8 mouse cellular contexts compared by ENCODE assay signal in the genomic region with DNA sequence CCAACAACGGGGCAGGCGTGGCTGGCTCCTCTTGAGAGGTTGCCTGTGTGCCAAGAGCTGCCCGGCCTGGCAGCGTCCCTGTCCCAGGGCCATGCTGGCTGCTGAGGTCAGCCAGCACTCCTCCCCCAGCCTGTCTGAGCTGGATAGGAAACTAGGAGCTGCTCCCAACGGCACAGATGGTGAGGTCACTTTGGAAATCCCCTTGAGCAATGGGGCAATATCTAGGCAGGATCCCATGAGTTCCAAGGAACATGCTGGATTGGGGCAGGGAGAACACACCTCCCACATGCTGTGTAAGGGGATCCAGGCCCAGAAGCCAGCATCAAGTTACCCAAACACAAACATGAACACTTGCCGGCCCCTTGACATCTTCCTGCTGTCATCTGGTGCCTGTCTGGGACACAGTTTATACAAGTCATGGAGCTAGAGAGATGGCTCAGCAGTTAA. TPM values are rescaled to one million over a fixed set of nuclear protein-coding genes. Genes with fewer than 3 reads are reported as not detected.
DNase-seq lines count a peak whose midpoint lies in the region; ATAC-seq lines count a peak whose summit lies in the region.

No protein-coding gene starts in this region.

- no peaks in the 10 kb centered on the region for H3K9me3 ChIP-seq in intestine, embryonic 15.5 days
- H3K9me3 ChIP-seq in liver, embryonic 12.5 days (replicated peaks): no peaks in the 10 kb centered on the region
- H3K9me3 ChIP-seq in stomach, embryonic 16.5 days (replicated peaks; ENCODE audit: control insufficient read depth, low read length): no peaks in the 10 kb centered on the region

- H3K4me3 ChIP-seq in intestine, embryonic 15.5 days (replicated peaks): no peak overlapping the region
- H3K4me3 ChIP-seq in liver, embryonic 12.5 days: peak overlapping the region; percentile 46
- H3K4me3 ChIP-seq in stomach, embryonic 16.5 days (replicated peaks; ENCODE audit: low read length): no peak overlapping the region

- peak overlapping the region; percentile 34 for H3K27ac ChIP-seq in intestine, embryonic 15.5 days
- peak overlapping the region; percentile 93 for H3K27ac ChIP-seq in liver, embryonic 12.5 days
- H3K27ac ChIP-seq in stomach, embryonic 16.5 days (ENCODE audit: low read length): peak overlapping the region; percentile 59; the same call in 1 of the 2 replicates

- ATAC-seq in intestine, embryonic 15.5 days: peak; percentile 3; the same call in 1 of the 2 replicates
- ATAC-seq in liver, embryonic 12.5 days: no peak
- ATAC-seq in stomach, embryonic 16.5 days (ENCODE audit: insufficient read depth, low FRiP score): peak; percentile 58

- intact Hi-C loops in left cerebral cortex, postnatal 36 days (cut with DNase I): no loop called here

- H3K27me3 ChIP-seq in intestine, embryonic 15.5 days (replicated peaks): no peaks in the 10 kb centered on the region
- no peaks in the 10 kb centered on the region for H3K27me3 ChIP-seq in liver, embryonic 12.5 days (replicated peaks)
- no peaks in the 10 kb centered on the region for H3K27me3 ChIP-seq in stomach, embryonic 16.5 days (ENCODE audit: control insufficient read depth, insufficient read depth, low read length)

- no peaks in the 10 kb centered on the region for H3K36me3 ChIP-seq in intestine, embryonic 15.5 days
- H3K36me3 ChIP-seq in liver, embryonic 12.5 days: no peaks in the 10 kb centered on the region
- no peaks in the 10 kb centered on the region for H3K36me3 ChIP-seq in stomach, embryonic 16.5 days (ENCODE audit: control insufficient read depth, insufficient read depth, low read length)

- 41% methylated on average over 6 of the region's 6 CpGs for WGBS in intestine, embryonic 15.5 days
- 53% methylated on average over 6 of the region's 6 CpGs for WGBS in liver, embryonic 12.5 days (ENCODE audit: insufficient replicate concordance)
- WGBS in stomach, embryonic 16.5 days: 29% methylated on average over 6 of the region's 6 CpGs

- peaks cover 58% of the 10 kb centered on the region for H3K4me1 ChIP-seq in intestine, embryonic 15.5 days (replicated peaks)
- peaks cover 98% of the 10 kb centered on the region for H3K4me1 ChIP-seq in liver, embryonic 12.5 days
- H3K4me1 ChIP-seq in stomach, embryonic 16.5 days (ENCODE audit: control insufficient read depth, insufficient read depth, low read length): peaks cover 51% of the 10 kb centered on the region

- H3K4me2 ChIP-seq in intestine, embryonic 15.5 days (replicated peaks): 0 out of 2 replicates have a peak overlapping the region, but pooled peaks have one; percentile 19
- H3K4me2 ChIP-seq in liver, embryonic 12.5 days: peak overlapping the region; percentile 88
- peak overlapping the region; percentile 3; the same call in 1 of the 2 replicates for H3K4me2 ChIP-seq in stomach, embryonic 16.5 days (ENCODE audit: low read depth, low read length)

- no peak overlapping the region for H3K9ac ChIP-seq in intestine, embryonic 15.5 days
- H3K9ac ChIP-seq in liver, embryonic 12.5 days: peak overlapping the region; percentile 91
- no peak overlapping the region for H3K9ac ChIP-seq in stomach, embryonic 16.5 days (ENCODE audit: low read length)

- peak; percentile 30 for DNase-seq in right cerebral cortex, adult 18-20 months
- DNase-seq in right cerebral cortex, postnatal 25 days: no peak
- DNase-seq in cerebellum, adult 18-20 months: peak; percentile 85 to 89
- DNase-seq in gastrocnemius, postnatal 25 days: peak; percentile 93
- no peak for DNase-seq in left cerebral cortex, postnatal 36 days (ENCODE audit: low spot score in 2 of 2)

RNA-seq across cellular contexts. Expression of gene Rhbdf2, which starts 5.5 kb away (rescaled TPM):
- total RNA-seq in gastrocnemius, postnatal 25 days (2021): 1 to 10 TPM; 6.3 to 7.5 TPM
- 8.4 and 8.9 TPM in 2 replicates for polyA plus RNA-seq in intestine, embryonic 15.5 days (2015; fragmentation: Nextera tagmentation; extraction: Ambion mirVana)
- polyA plus RNA-seq in liver, embryonic 12.5 days (2016; fragmentation: Nextera tagmentation; extraction: Ambion mirVana): 8.0 and 8.5 TPM in 2 replicates
- 8.2 and 9.3 TPM in 2 replicates for polyA plus RNA-seq in stomach, embryonic 16.5 days (2015; fragmentation: Nextera tagmentation; extraction: Ambion mirVana)
- 1 to 10 TPM in 1 of 2 experiments, under 1 TPM in 1; 0.84 to 1.9 TPM for total RNA-seq in left cerebral cortex, postnatal 36 days (2021)

RNA-seq across cellular contexts. Expression of gene Prcd, which starts 32.1 kb away (rescaled TPM):
- total RNA-seq in gastrocnemius, postnatal 25 days (2021): under 1 TPM in 1 of 2 experiments, not detected in 1; 0.35 TPM
- 1.0 and 1.3 TPM in 2 replicates for polyA plus RNA-seq in intestine, embryonic 15.5 days (2015; fragmentation: Nextera tagmentation; extraction: Ambion mirVana)
- polyA plus RNA-seq in liver, embryonic 12.5 days (2016; fragmentation: Nextera tagmentation; extraction: Ambion mirVana): 0.19 and 0.41 TPM in 2 replicates
- polyA plus RNA-seq in stomach, embryonic 16.5 days (2015; fragmentation: Nextera tagmentation; extraction: Ambion mirVana): 1.1 and 1.6 TPM in 2 replicates
- 1 to 10 TPM; 4.3 to 6.2 TPM for total RNA-seq in left cerebral cortex, postnatal 36 days (2021)

RNA-seq across cellular contexts. Expression of gene Cygb, which starts 32.8 kb away (rescaled TPM):
- total RNA-seq in gastrocnemius, postnatal 25 days (2021): 10 to 100 TPM in 1 of 2 experiments, 1 to 10 TPM in 1; 7.5 to 14.7 TPM
- polyA plus RNA-seq in intestine, embryonic 15.5 days (2015; fragmentation: Nextera tagmentation; extraction: Ambion mirVana): 12.5 and 12.9 TPM in 2 replicates
- 0.83 and 1.2 TPM in 2 replicates for polyA plus RNA-seq in liver, embryonic 12.5 days (2016; fragmentation: Nextera tagmentation; extraction: Ambion mirVana)
- polyA plus RNA-seq in stomach, embryonic 16.5 days (2015; fragmentation: Nextera tagmentation; extraction: Ambion mirVana): 19.6 and 24.8 TPM in 2 replicates
- total RNA-seq in left cerebral cortex, postnatal 36 days (2021): 10 to 100 TPM; 44.2 TPM

RNA-seq across cellular contexts. Expression of gene Aanat, which starts 35.0 kb away (rescaled TPM):
- total RNA-seq in gastrocnemius, postnatal 25 days (2021): not detected
- not detected in 2 replicates for polyA plus RNA-seq in intestine, embryonic 15.5 days (2015; fragmentation: Nextera tagmentation; extraction: Ambion mirVana)
- not detected in 2 replicates for polyA plus RNA-seq in liver, embryonic 12.5 days (2016; fragmentation: Nextera tagmentation; extraction: Ambion mirVana)
- polyA plus RNA-seq in stomach, embryonic 16.5 days (2015; fragmentation: Nextera tagmentation; extraction: Ambion mirVana): not detected in 2 replicates
- under 1 TPM; 0.62 to 0.97 TPM for total RNA-seq in left cerebral cortex, postnatal 36 days (2021)

RNA-seq across cellular contexts. Expression of gene Ube2o, which starts 40.0 kb away (rescaled TPM):
- 10 to 100 TPM; 17.9 to 20.4 TPM for total RNA-seq in gastrocnemius, postnatal 25 days (2021)
- polyA plus RNA-seq in intestine, embryonic 15.5 days (2015; fragmentation: Nextera tagmentation; extraction: Ambion mirVana): 8.4 and 8.8 TPM in 2 replicates
- 40.0 and 40.2 TPM in 2 replicates for polyA plus RNA-seq in liver, embryonic 12.5 days (2016; fragmentation: Nextera tagmentation; extraction: Ambion mirVana)
- polyA plus RNA-seq in stomach, embryonic 16.5 days (2015; fragmentation: Nextera tagmentation; extraction: Ambion mirVana): 4.8 and 5.1 TPM in 2 replicates
- total RNA-seq in left cerebral cortex, postnatal 36 days (2021): 100 to 1,000 TPM; 121 to 126 TPM

Comparison
In these comparisons a context has a peak if more than half of its experiments do, and no peak if none do; other contexts are left out.
1. DNase-seq: peak in right cerebral cortex, adult 18-20 months (single experiment), cerebellum, adult 18-20 months (2 of 2) and gastrocnemius, postnatal 25 days (single experiment); none in right cerebral cortex, postnatal 25 days (single experiment) and left cerebral cortex, postnatal 36 days (0 of 2).
2. H3K27ac ChIP-seq: peak in every context shown above with its lines; median percentile 93 in liver, embryonic 12.5 days; 59 in stomach, embryonic 16.5 days; 34 in intestine, embryonic 15.5 days.
3. H3K4me2 ChIP-seq: peak in every context shown above with its lines; median percentile 88 in liver, embryonic 12.5 days; 19 in intestine, embryonic 15.5 days; 3 in stomach, embryonic 16.5 days.